Mouse (Mus musculus): ENCODE data around the gene Abcc5. TPM values are rescaled to one million over a fixed set of nuclear protein-coding genes. Genes with fewer than 3 reads are reported as not detected.
"Not testable (repeated sequence)": the region's sequence is repeated elsewhere in the genome, so short reads cannot be mapped to it uniquely, and the experiment has no call there.

The Abcc5 gene
- polyA plus RNA-seq (2015; fragmentation: Nextera tagmentation; extraction: Ambion mirVana): 66.9 and 68.1 TPM in 2 replicates

- peak within 1 kb of the TSS; percentile 80 for H3K27ac ChIP-seq (ENCODE audit: low read length)
- peaks cover 4% of the 10 kb centered on the region for H3K36me3 ChIP-seq (ENCODE audit: insufficient read depth, low read length)
- peak; percentile 99 for ATAC-seq (ENCODE audit: low FRiP score, low TSS enrichment)
- H3K9ac ChIP-seq (replicated peaks; ENCODE audit: low read length): peak within 1 kb of the TSS; percentile 83
- peak within 1 kb of the TSS; percentile 68 for H3K4me2 ChIP-seq (replicated peaks; ENCODE audit: low read depth, low read length)
- no peaks in the 10 kb centered on the region for H3K9me3 ChIP-seq (ENCODE audit: low read length)
- H3K4me3 ChIP-seq (ENCODE audit: low read length): peak within 1 kb of the TSS; percentile 83
- H3K4me1 ChIP-seq (ENCODE audit: insufficient read depth, low read length): peaks cover 11% of the 10 kb centered on the region
- H3K27me3 ChIP-seq (ENCODE audit: insufficient read depth, low read length): no peaks in the 10 kb centered on the region
- WGBS: under 1% methylated on average over 62 of the region's 62 CpGs
Observed at GRCm38 (mm10) chr16:20425855-20426598, at the start of gene Abcc5. TSS of gene Abcc5 (minus strand) at chr16:20426394.

GRCm38 (mm10) chr16:20475335-20475734 lies 49.1 kb upstream of the Abcc5 start:
- H3K9ac ChIP-seq (replicated peaks; ENCODE audit: low read length): no peak overlapping the region
- no peak overlapping the region for H3K4me3 ChIP-seq (ENCODE audit: low read length)
- no peaks in the 10 kb centered on the region for H3K27me3 ChIP-seq (ENCODE audit: insufficient read depth, low read length)
- ATAC-seq (ENCODE audit: low FRiP score, low TSS enrichment): no peak
- 87% methylated on average over 1 of the region's 1 CpGs for WGBS
- H3K9me3 ChIP-seq (ENCODE audit: low read length): no peaks in the 10 kb centered on the region
- no peak overlapping the region for H3K4me2 ChIP-seq (replicated peaks; ENCODE audit: low read depth, low read length)
- no peaks in the 10 kb centered on the region for H3K36me3 ChIP-seq (ENCODE audit: insufficient read depth, low read length)
- H3K27ac ChIP-seq (ENCODE audit: low read length): no peak overlapping the region
- no peaks in the 10 kb centered on the region for H3K4me1 ChIP-seq (ENCODE audit: insufficient read depth, low read length)

GRCm38 (mm10) chr16:20474786-20475185 lies 48.6 kb upstream of the Abcc5 start:
- H3K9ac ChIP-seq (replicated peaks; ENCODE audit: low read length): no peak overlapping the region
- WGBS: 83% methylated on average over 6 of the region's 6 CpGs
- H3K4me1 ChIP-seq (ENCODE audit: insufficient read depth, low read length): no peaks in the 10 kb centered on the region
- no peaks in the 10 kb centered on the region for H3K9me3 ChIP-seq (ENCODE audit: low read length)
- no peaks in the 10 kb centered on the region for H3K27me3 ChIP-seq (ENCODE audit: insufficient read depth, low read length)
- no peak for ATAC-seq (ENCODE audit: low FRiP score, low TSS enrichment)
- no peaks in the 10 kb centered on the region for H3K36me3 ChIP-seq (ENCODE audit: insufficient read depth, low read length)
- no peak overlapping the region for H3K27ac ChIP-seq (ENCODE audit: low read length)
- no peak overlapping the region for H3K4me2 ChIP-seq (replicated peaks; ENCODE audit: low read depth, low read length)
- no peak overlapping the region for H3K4me3 ChIP-seq (ENCODE audit: low read length)

GRCm38 (mm10) chr16:20474211-20474610 lies 48.0 kb upstream of the Abcc5 start:
- H3K9ac ChIP-seq (replicated peaks; ENCODE audit: low read length): no peak overlapping the region
- no peaks in the 10 kb centered on the region for H3K4me1 ChIP-seq (ENCODE audit: insufficient read depth, low read length)
- H3K9me3 ChIP-seq (ENCODE audit: low read length): no peaks in the 10 kb centered on the region
- ATAC-seq (ENCODE audit: low FRiP score, low TSS enrichment): no peak
- H3K36me3 ChIP-seq (ENCODE audit: insufficient read depth, low read length): no peaks in the 10 kb centered on the region
- no peak overlapping the region for H3K27ac ChIP-seq (ENCODE audit: low read length)
- no peak overlapping the region for H3K4me3 ChIP-seq (ENCODE audit: low read length)
- no peaks in the 10 kb centered on the region for H3K27me3 ChIP-seq (ENCODE audit: insufficient read depth, low read length)
- WGBS: 89% methylated on average over 8 of the region's 8 CpGs
- no peak overlapping the region for H3K4me2 ChIP-seq (replicated peaks; ENCODE audit: low read depth, low read length)

GRCm38 (mm10) chr16:20473748-20474147 lies 47.6 kb upstream of the Abcc5 start:
- ATAC-seq (ENCODE audit: low FRiP score, low TSS enrichment): no peak

GRCm38 (mm10) chr16:20471686-20472085 lies 45.5 kb upstream of the Abcc5 start:
- Histone ChIP-seq H3K36me3 (ENCODE audit: insufficient read depth, low read length) (no peaks in the 10 kb centered on the region), H3K4me3 (ENCODE audit: low read length) (no peak overlapping the region), H3K9me3 (ENCODE audit: low read length) (no peaks in the 10 kb centered on the region), H3K4me1 (ENCODE audit: insufficient read depth, low read length) (no peaks in the 10 kb centered on the region), H3K27me3 (ENCODE audit: insufficient read depth, low read length) (no peaks in the 10 kb centered on the region), H3K4me2 (replicated peaks; ENCODE audit: low read depth, low read length) (no peak overlapping the region), H3K27ac (ENCODE audit: low read length) (no peak overlapping the region), H3K9ac (replicated peaks; ENCODE audit: low read length) (no peak overlapping the region)
- WGBS: 72% methylated on average over 1 of the region's 1 CpGs
- ATAC-seq (ENCODE audit: low FRiP score, low TSS enrichment): no peak

More at GRCm38 (mm10) chr16:20473748-20474147, 47.6 kb upstream of the Abcc5 start:
- no peak overlapping the region for H3K27ac ChIP-seq (ENCODE audit: low read length)
- H3K4me1 ChIP-seq (ENCODE audit: insufficient read depth, low read length): no peaks in the 10 kb centered on the region
- no peak overlapping the region for H3K4me2 ChIP-seq (replicated peaks; ENCODE audit: low read depth, low read length)
- H3K4me3 ChIP-seq (ENCODE audit: low read length): no peak overlapping the region
- no peak overlapping the region for H3K9ac ChIP-seq (replicated peaks; ENCODE audit: low read length)
- no peaks in the 10 kb centered on the region for H3K27me3 ChIP-seq (ENCODE audit: insufficient read depth, low read length)
- H3K9me3 ChIP-seq (ENCODE audit: low read length): no peaks in the 10 kb centered on the region
- 93% methylated on average over 1 of the region's 1 CpGs for WGBS
- H3K36me3 ChIP-seq (ENCODE audit: insufficient read depth, low read length): no peaks in the 10 kb centered on the region

GRCm38 (mm10) chr16:20470981-20471380 lies 44.8 kb upstream of the Abcc5 start:
- Histone ChIP-seq H3K9ac (replicated peaks; ENCODE audit: low read length) (no peak overlapping the region), H3K27ac (ENCODE audit: low read length) (no peak overlapping the region), H3K4me2 (replicated peaks; ENCODE audit: low read depth, low read length) (no peak overlapping the region), H3K36me3 (ENCODE audit: insufficient read depth, low read length) (no peaks in the 10 kb centered on the region), H3K4me1 (ENCODE audit: insufficient read depth, low read length) (no peaks in the 10 kb centered on the region), H3K27me3 (ENCODE audit: insufficient read depth, low read length) (no peaks in the 10 kb centered on the region), H3K4me3 (ENCODE audit: low read length) (no peak overlapping the region), H3K9me3 (ENCODE audit: low read length) (no peaks in the 10 kb centered on the region)
- 86% methylated on average over 2 of the region's 2 CpGs for WGBS
- no peak for ATAC-seq (ENCODE audit: low FRiP score, low TSS enrichment)

- ATAC-seq (ENCODE audit: low FRiP score, low TSS enrichment): no peak
- Histone ChIP-seq H3K4me3 (ENCODE audit: low read length) (no peak overlapping the region), H3K36me3 (ENCODE audit: insufficient read depth, low read length) (no peaks in the 10 kb centered on the region), H3K27me3 (ENCODE audit: insufficient read depth, low read length) (no peaks in the 10 kb centered on the region), H3K4me2 (replicated peaks; ENCODE audit: low read depth, low read length) (no peak overlapping the region), H3K9ac (replicated peaks; ENCODE audit: low read length) (no peak overlapping the region), H3K9me3 (ENCODE audit: low read length) (no peaks in the 10 kb centered on the region), H3K27ac (ENCODE audit: low read length) (no peak overlapping the region), H3K4me1 (ENCODE audit: insufficient read depth, low read length) (no peaks in the 10 kb centered on the region)
Observed at GRCm38 (mm10) chr16:20464725-20465124, 38.5 kb upstream of the Abcc5 start.

GRCm38 (mm10) chr16:20458736-20459135 lies 32.5 kb upstream of the Abcc5 start:
- not testable (repeated sequence) for H3K27ac ChIP-seq (ENCODE audit: low read length); H3K4me3 ChIP-seq (ENCODE audit: low read length); H3K9ac ChIP-seq (replicated peaks; ENCODE audit: low read length); H3K36me3 ChIP-seq (ENCODE audit: insufficient read depth, low read length); H3K27me3 ChIP-seq (ENCODE audit: insufficient read depth, low read length); ATAC-seq (ENCODE audit: low FRiP score, low TSS enrichment); H3K9me3 ChIP-seq (ENCODE audit: low read length); H3K4me2 ChIP-seq (replicated peaks; ENCODE audit: low read depth, low read length); H3K4me1 ChIP-seq (ENCODE audit: insufficient read depth, low read length)
- 91% methylated on average over 5 of the region's 5 CpGs for WGBS

GRCm38 (mm10) chr16:20456106-20456505 lies 29.9 kb upstream of the Abcc5 start:
- Histone ChIP-seq H3K36me3 (ENCODE audit: insufficient read depth, low read length) (no peaks in the 10 kb centered on the region), H3K4me2 (replicated peaks; ENCODE audit: low read depth, low read length) (no peak overlapping the region), H3K4me1 (ENCODE audit: insufficient read depth, low read length) (no peaks in the 10 kb centered on the region), H3K4me3 (ENCODE audit: low read length) (no peak overlapping the region), H3K9ac (replicated peaks; ENCODE audit: low read length) (no peak overlapping the region), H3K27ac (ENCODE audit: low read length) (no peak overlapping the region), H3K9me3 (ENCODE audit: low read length) (no peaks in the 10 kb centered on the region), H3K27me3 (ENCODE audit: insufficient read depth, low read length) (no peaks in the 10 kb centered on the region)
- ATAC-seq (ENCODE audit: low FRiP score, low TSS enrichment): no peak
- 0% methylated on average over 1 of the region's 1 CpGs for WGBS

Measured in kidney, embryonic 16.5 days (tissue).